Mouse (Mus musculus): ENCODE data around the gene Gdpd5. TPM values are rescaled to one million over a fixed set of nuclear protein-coding genes. Genes with fewer than 3 reads are reported as not detected.

Gene Gdpd5
- polyA plus RNA-seq, 1 experiment from 2014 or later, result 2.1 TPM

GRCm38 (mm10) chr7:99445833-99446232, 64.6 kb downstream of the Gdpd5 start:
- Histone ChIP-seq H3K4me2 (no peak overlapping the region), H3K9ac (no peak overlapping the region), H3K36me3 (replicated peaks) (no peaks in the 10 kb centered on the region), H3K27ac (replicated peaks) (no peak overlapping the region), H3K27me3 (no peaks in the 10 kb centered on the region; the same call in 1 of the 2 replicates), H3K4me3 (replicated peaks) (no peak overlapping the region), H3K9me3 (replicated peaks) (no peaks in the 10 kb centered on the region), H3K4me1 (replicated peaks) (no peaks in the 10 kb centered on the region)
- 50% methylated on average over 2 of the region's 2 CpGs for WGBS (ENCODE audit: insufficient replicate concordance)
- ATAC-seq (ENCODE audit: insufficient read depth), result no peak

GRCm38 (mm10) chr7:99447323-99447722, 66.1 kb downstream of the Gdpd5 start:
- H3K9me3 ChIP-seq (replicated peaks), result no peaks in the 10 kb centered on the region
- H3K4me1 ChIP-seq (replicated peaks), result no peaks in the 10 kb centered on the region
- no peak overlapping the region for H3K4me2 ChIP-seq
- no peak for ATAC-seq (ENCODE audit: insufficient read depth)
- no peaks in the 10 kb centered on the region; the same call in 1 of the 2 replicates for H3K27me3 ChIP-seq
- no peaks in the 10 kb centered on the region for H3K36me3 ChIP-seq (replicated peaks)
- no peak overlapping the region for H3K9ac ChIP-seq
- H3K27ac ChIP-seq (replicated peaks), result no peak overlapping the region
- WGBS (ENCODE audit: insufficient replicate concordance), result 53% methylated on average over 5 of the region's 5 CpGs
- no peak overlapping the region for H3K4me3 ChIP-seq (replicated peaks)

- H3K36me3 ChIP-seq (replicated peaks), result no peaks in the 10 kb centered on the region
- no peaks in the 10 kb centered on the region for H3K9me3 ChIP-seq (replicated peaks)
- no peak for ATAC-seq (ENCODE audit: insufficient read depth)
- no peak overlapping the region for H3K4me2 ChIP-seq
- H3K9ac ChIP-seq, result no peak overlapping the region
- 33% methylated on average over 5 of the region's 5 CpGs for WGBS (ENCODE audit: insufficient replicate concordance)
- no peak overlapping the region for H3K27ac ChIP-seq (replicated peaks)
- no peaks in the 10 kb centered on the region for H3K4me1 ChIP-seq (replicated peaks)
- no peaks in the 10 kb centered on the region; the same call in 1 of the 2 replicates for H3K27me3 ChIP-seq
- no peak overlapping the region for H3K4me3 ChIP-seq (replicated peaks)
Measured at GRCm38 (mm10) chr7:99448619-99449018, 67.4 kb downstream of the Gdpd5 start.

- H3K9me3 ChIP-seq (replicated peaks), result no peaks in the 10 kb centered on the region
- H3K4me3 ChIP-seq (replicated peaks), result no peak overlapping the region
- H3K4me1 ChIP-seq (replicated peaks), result no peaks in the 10 kb centered on the region
- no peaks in the 10 kb centered on the region for H3K36me3 ChIP-seq (replicated peaks)
- no peaks in the 10 kb centered on the region; the same call in 1 of the 2 replicates for H3K27me3 ChIP-seq
- ATAC-seq (ENCODE audit: insufficient read depth), result no peak
- no peak overlapping the region for H3K9ac ChIP-seq
- WGBS (ENCODE audit: insufficient replicate concordance), result 17% methylated on average over 8 of the region's 8 CpGs
- no peak overlapping the region for H3K4me2 ChIP-seq
- H3K27ac ChIP-seq (replicated peaks), result no peak overlapping the region
Measured at GRCm38 (mm10) chr7:99449063-99449462, 67.8 kb downstream of the Gdpd5 start.

- no peaks in the 10 kb centered on the region for H3K36me3 ChIP-seq (replicated peaks)
- no peaks in the 10 kb centered on the region for H3K4me1 ChIP-seq (replicated peaks)
- no peaks in the 10 kb centered on the region; the same call in 1 of the 2 replicates for H3K27me3 ChIP-seq
- no peak overlapping the region for H3K4me3 ChIP-seq (replicated peaks)
- H3K27ac ChIP-seq (replicated peaks), result no peak overlapping the region
- no peak overlapping the region for H3K4me2 ChIP-seq
- 43% methylated on average over 3 of the region's 3 CpGs for WGBS (ENCODE audit: insufficient replicate concordance)
- no peak overlapping the region for H3K9ac ChIP-seq
- ATAC-seq (ENCODE audit: insufficient read depth), result no peak
- no peaks in the 10 kb centered on the region for H3K9me3 ChIP-seq (replicated peaks)
Measured at GRCm38 (mm10) chr7:99449751-99450150, 68.5 kb downstream of the Gdpd5 start.

- 3% methylated on average over 3 of the region's 3 CpGs for WGBS (ENCODE audit: insufficient replicate concordance)
- Histone ChIP-seq H3K4me1 (replicated peaks) (no peaks in the 10 kb centered on the region), H3K9ac (no peak overlapping the region), H3K36me3 (replicated peaks) (no peaks in the 10 kb centered on the region), H3K27ac (replicated peaks) (no peak overlapping the region), H3K4me2 (no peak overlapping the region), H3K9me3 (replicated peaks) (no peaks in the 10 kb centered on the region), H3K4me3 (replicated peaks) (no peak overlapping the region), H3K27me3 (no peaks in the 10 kb centered on the region; the same call in 1 of the 2 replicates)
- ATAC-seq (ENCODE audit: insufficient read depth), result no peak
Measured at GRCm38 (mm10) chr7:99450703-99451102, 69.5 kb downstream of the Gdpd5 start.

- no peaks in the 10 kb centered on the region for H3K9me3 ChIP-seq (replicated peaks)
- no peaks in the 10 kb centered on the region for H3K36me3 ChIP-seq (replicated peaks)
- no peak overlapping the region for H3K4me2 ChIP-seq
- WGBS (ENCODE audit: insufficient replicate concordance), result 48% methylated on average over 7 of the region's 7 CpGs
- no peaks in the 10 kb centered on the region for H3K27me3 ChIP-seq
- H3K4me3 ChIP-seq (replicated peaks), result no peak overlapping the region
- no peak overlapping the region for H3K9ac ChIP-seq
- H3K4me1 ChIP-seq (replicated peaks), result no peaks in the 10 kb centered on the region
- H3K27ac ChIP-seq (replicated peaks), result no peak overlapping the region
- no peak for ATAC-seq (ENCODE audit: insufficient read depth)
Measured at GRCm38 (mm10) chr7:99452859-99453258, 71.6 kb downstream of the Gdpd5 start.

GRCm38 (mm10) chr7:99454044-99454443, 72.8 kb downstream of the Gdpd5 start:
- no peaks in the 10 kb centered on the region for H3K27me3 ChIP-seq
- no peaks in the 10 kb centered on the region for H3K4me1 ChIP-seq (replicated peaks)
- WGBS (ENCODE audit: insufficient replicate concordance), result 48% methylated on average over 4 of the region's 4 CpGs

GRCm38 (mm10) chr7:99458849-99459248, 77.6 kb downstream of the Gdpd5 start:
- Histone ChIP-seq H3K27me3 (no peaks in the 10 kb centered on the region), H3K36me3 (replicated peaks) (no peaks in the 10 kb centered on the region), H3K4me3 (replicated peaks) (no peak overlapping the region), H3K9ac (no peak overlapping the region), H3K27ac (replicated peaks) (no peak overlapping the region), H3K9me3 (replicated peaks) (no peaks in the 10 kb centered on the region), H3K4me2 (no peak overlapping the region), H3K4me1 (replicated peaks) (no peaks in the 10 kb centered on the region)
- WGBS (ENCODE audit: insufficient replicate concordance), result 72% methylated on average over 8 of the region's 8 CpGs
- ATAC-seq (ENCODE audit: insufficient read depth), result no peak

More at GRCm38 (mm10) chr7:99454044-99454443, 72.8 kb downstream of the Gdpd5 start:
- H3K4me3 ChIP-seq (replicated peaks), result no peak overlapping the region
- H3K9ac ChIP-seq, result no peak overlapping the region
- H3K27ac ChIP-seq (replicated peaks), result no peak overlapping the region
- no peak for ATAC-seq (ENCODE audit: insufficient read depth)
- H3K36me3 ChIP-seq (replicated peaks), result no peaks in the 10 kb centered on the region
- H3K9me3 ChIP-seq (replicated peaks), result no peaks in the 10 kb centered on the region
- no peak overlapping the region for H3K4me2 ChIP-seq

- no peaks in the 10 kb centered on the region for H3K36me3 ChIP-seq (replicated peaks)
- H3K4me1 ChIP-seq (replicated peaks), result no peaks in the 10 kb centered on the region
- no peak overlapping the region for H3K4me2 ChIP-seq
- no peaks in the 10 kb centered on the region for H3K9me3 ChIP-seq (replicated peaks)
- 69% methylated on average over 15 of the region's 15 CpGs for whole genome bisulfite sequencing (ENCODE audit: insufficient replicate concordance)
- H3K4me3 ChIP-seq (replicated peaks), result no peak overlapping the region
- ATAC-seq (ENCODE audit: insufficient read depth), result no peak
- no peaks in the 10 kb centered on the region for H3K27me3 ChIP-seq
- no peak overlapping the region for H3K9ac ChIP-seq
- no peak overlapping the region for H3K27ac ChIP-seq (replicated peaks)
Measured at GRCm38 (mm10) chr7:99459888-99460652, 78.9 kb downstream of the Gdpd5 start.

- Histone ChIP-seq H3K4me3 (replicated peaks) (no peak overlapping the region), H3K9ac (no peak overlapping the region), H3K36me3 (replicated peaks) (no peaks in the 10 kb centered on the region), H3K4me2 (no peak overlapping the region), H3K4me1 (replicated peaks) (peaks cover 10% of the 10 kb centered on the region), H3K27ac (replicated peaks) (no peak overlapping the region), H3K27me3 (peaks cover 25% of the 10 kb centered on the region), H3K9me3 (replicated peaks) (no peaks in the 10 kb centered on the region)
- no peak for ATAC-seq (ENCODE audit: insufficient read depth)
- WGBS (ENCODE audit: insufficient replicate concordance), result 60% methylated on average over 2 of the region's 2 CpGs
Measured at GRCm38 (mm10) chr7:99463120-99463519, 81.9 kb downstream of the Gdpd5 start.

GRCm38 (mm10) chr7:99465811-99466210, 84.6 kb downstream of the Gdpd5 start, which contains the start of gene Klhl35:
Klhl35 (plus strand) TSS chr7:99466004.
- Histone ChIP-seq H3K4me1 (replicated peaks) (peaks cover 31% of the 10 kb centered on the region), H3K4me2 (no peak within 1 kb of the TSS), H3K9me3 (replicated peaks) (no peaks in the 10 kb centered on the region), H3K4me3 (replicated peaks) (no peak within 1 kb of the TSS), H3K36me3 (replicated peaks) (no peaks in the 10 kb centered on the region), H3K27ac (replicated peaks) (no peak within 1 kb of the TSS), H3K27me3 (peaks cover 52% of the 10 kb centered on the region), H3K9ac (no peak within 1 kb of the TSS)
- 48% methylated on average over 8 of the region's 8 CpGs for WGBS (ENCODE audit: insufficient replicate concordance)
- ATAC-seq (ENCODE audit: insufficient read depth), result no peak

All from liver, embryonic 15.5 days (tissue).